Mouse (Mus musculus) bone marrow, adult 2 months (tissue): ENCODE data around the gene Gon4l.
"Not testable (repeated sequence)": the region's sequence is repeated elsewhere in the genome, so short reads cannot be mapped to it uniquely, and the experiment has no call there.

Source experiments
- CTCF ChIP-seq: fragments of 200-500 bp; IDR thresholded peaks from 2 replicates; pipeline ENCODE4 v1.5.1; 2011; ENCODE audit warnings: low read length, control low read depth; ENCODE audit not compliant: control insufficient read depth, insufficient read depth
- POLR2A ChIP-seq: fragments of 200-500 bp; IDR thresholded peaks from 2 replicates; pipeline ENCODE4 v1.6.1; 2011; ENCODE audit warnings: low read depth, mild to moderate bottlenecking, control low read depth, low read length, borderline replicate concordance; ENCODE audit not compliant: control insufficient read depth

GRCm38 (mm10) chr3:88797507-88797906, 37.5 kb upstream of the Gon4l start:
- TF ChIP-seq POLR2A, CTCF: not testable (repeated sequence)
